Mouse (Mus musculus): Measurements from ENCODE around the gene Dnajc28.

DNA sequence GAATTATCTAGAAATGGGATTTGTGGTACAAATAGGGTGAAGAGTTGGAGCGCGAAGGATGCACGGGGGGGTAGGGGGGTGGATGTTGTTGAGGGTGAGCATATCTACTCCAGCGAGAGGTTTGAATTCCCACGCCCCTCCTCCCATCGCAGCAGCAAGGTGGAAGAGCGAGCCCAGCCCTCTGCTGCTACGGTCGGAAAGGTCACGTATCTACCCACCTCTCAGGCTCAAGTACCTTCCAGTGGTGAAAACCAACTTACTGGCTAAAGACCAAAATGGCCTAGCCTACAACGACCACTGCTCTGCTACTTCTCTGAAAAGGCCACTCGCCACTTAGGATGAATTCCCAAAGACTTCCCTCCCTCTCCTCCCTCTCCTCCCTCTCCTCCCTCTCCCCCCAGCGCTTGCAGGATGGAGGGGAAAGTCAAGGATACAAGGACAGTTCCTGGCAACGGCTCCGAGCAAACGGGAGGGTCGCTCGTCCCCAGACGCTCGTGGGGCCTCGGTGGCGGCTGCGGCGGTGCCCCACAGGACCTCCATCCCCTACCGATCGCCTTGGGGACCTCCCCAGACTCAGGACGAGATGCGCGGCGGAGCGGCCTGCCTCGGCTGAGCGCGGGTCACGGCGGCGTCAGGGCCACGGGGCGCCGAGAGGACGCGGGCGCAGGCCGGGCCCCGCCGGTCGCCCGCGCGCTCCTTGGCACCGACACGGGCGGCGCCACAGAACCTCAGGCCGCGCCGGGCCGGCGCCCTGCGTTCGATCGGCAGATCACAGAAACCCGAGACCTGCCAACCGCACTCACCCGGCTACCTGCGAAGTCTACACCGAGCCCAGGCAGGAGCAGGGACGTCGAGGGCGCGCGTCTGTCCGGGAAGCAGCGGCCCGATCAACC lies 21.8 kb downstream of the Dnajc28 start:
- TF ChIP-seq CTCF (IDR thresholded peaks at IDR 0.05; ENCODE audit: control insufficient read depth, insufficient read depth, low read length), result no peak
- peak; percentile 68; the same call in 1 of the 2 replicates for TF ChIP-seq POLR2A (IDR thresholded peaks at IDR 0.05; ENCODE audit: borderline replicate concordance, control insufficient read depth, low read depth, low read length)

Data from bone marrow, adult 2 months (tissue).